Comparison of ENCODE assay signal across 18 mouse cellular contexts in genomic region chr1:127291721-127292120, GRCm38 (mm10).
"Had no signal": no experiment of that assay in that cellular context is flagged by ENCODE, and none has a peak within 500 bp of the region (broad histone marks: within the 10 kb centered on the region; RNA-seq: fewer than 3 reads in every experiment).

No protein-coding gene starts in this region.

- ATAC-seq: intestine, embryonic 15.5 days had no signal

- DNase-seq: kidney, adult 11 months; kidney, adult 8-10 months; kidney, postnatal 14 days; kidney, postnatal 4 days; liver, embryonic 13.5 days; lung, adult 2 months; lung, postnatal 14 days; lung, postnatal 4 days; midbrain, embryonic 14.5 days; right cerebral cortex, adult 18-20 months; right cerebral cortex, postnatal 14 days; right cerebral cortex, postnatal 4 days; spleen, adult 18-20 months; thymus, postnatal 14 days; thymus, postnatal 4 days had no signal

- H3K36me3 ChIP-seq: intestine, embryonic 15.5 days; liver, embryonic 13.5 days; stomach, embryonic 15.5 days had no signal

- H3K4me3 ChIP-seq: intestine, embryonic 15.5 days; liver, embryonic 13.5 days; stomach, embryonic 15.5 days had no signal

- H3K9ac ChIP-seq: intestine, embryonic 15.5 days; liver, embryonic 13.5 days; stomach, embryonic 15.5 days had no signal

- H3K4me2 ChIP-seq: intestine, embryonic 15.5 days; liver, embryonic 13.5 days; midbrain, embryonic 11.5 days; stomach, embryonic 15.5 days had no signal

- H3K27ac ChIP-seq: intestine, embryonic 15.5 days; liver, embryonic 13.5 days; stomach, embryonic 15.5 days had no signal

- H3K4me1 ChIP-seq: intestine, embryonic 15.5 days had no signal

- H3K27me3 ChIP-seq: intestine, embryonic 15.5 days; liver, embryonic 13.5 days; stomach, embryonic 15.5 days had no signal

- H3K9me3 ChIP-seq: intestine, embryonic 15.5 days; liver, embryonic 13.5 days; stomach, embryonic 15.5 days had no signal
